Mouse (Mus musculus): Measurements from ENCODE around the gene Jaml. TPM values are rescaled to one million over a fixed set of nuclear protein-coding genes. Genes with fewer than 3 reads are reported as not detected.

Gene Jaml
- total RNA-seq, 1 experiment from 2014 or later: 5.8 TPM

- ATAC-seq (replicated peaks; ENCODE audit: insufficient number of reproducible peaks, low FRiP score, low TSS enrichment, poor library complexity, severe bottlenecking): no peak
Observed at GRCm38 (mm10) chr9:45117741-45118431, 38.9 kb downstream of the Jaml start, which contains the start of gene Scn2b. Gene Scn2b, plus strand, starts transcription at chr9:45117782.

- ATAC-seq (replicated peaks; ENCODE audit: insufficient number of reproducible peaks, low FRiP score, low TSS enrichment, poor library complexity, severe bottlenecking): no peak
Observed at GRCm38 (mm10) chr9:45118552-45118951, 39.6 kb downstream of the Jaml start.

- no peak for ATAC-seq (replicated peaks; ENCODE audit: insufficient number of reproducible peaks, low FRiP score, low TSS enrichment, poor library complexity, severe bottlenecking)
Observed at GRCm38 (mm10) chr9:45119316-45119953, 40.5 kb downstream of the Jaml start.

GRCm38 (mm10) chr9:45119954-45120530 is 41.1 kb downstream of the Jaml start:
- ATAC-seq (replicated peaks; ENCODE audit: insufficient number of reproducible peaks, low FRiP score, low TSS enrichment, poor library complexity, severe bottlenecking): no peak

- ATAC-seq (replicated peaks; ENCODE audit: insufficient number of reproducible peaks, low FRiP score, low TSS enrichment, poor library complexity, severe bottlenecking): no peak
Observed at GRCm38 (mm10) chr9:45120567-45120966, 41.6 kb downstream of the Jaml start.

- ATAC-seq (replicated peaks; ENCODE audit: insufficient number of reproducible peaks, low FRiP score, low TSS enrichment, poor library complexity, severe bottlenecking): no peak
Observed at GRCm38 (mm10) chr9:45121001-45121400, 42.0 kb downstream of the Jaml start.

- peak; percentile 76 for ATAC-seq (replicated peaks; ENCODE audit: insufficient number of reproducible peaks, low FRiP score, low TSS enrichment, poor library complexity, severe bottlenecking)
Observed at GRCm38 (mm10) chr9:45121769-45122168, 42.8 kb downstream of the Jaml start.

GRCm38 (mm10) chr9:45122209-45122761 is 43.3 kb downstream of the Jaml start:
- peak; percentile 66 for ATAC-seq (replicated peaks; ENCODE audit: insufficient number of reproducible peaks, low FRiP score, low TSS enrichment, poor library complexity, severe bottlenecking)

- no peak for ATAC-seq (replicated peaks; ENCODE audit: insufficient number of reproducible peaks, low FRiP score, low TSS enrichment, poor library complexity, severe bottlenecking)
Observed at GRCm38 (mm10) chr9:45125211-45125610, 46.2 kb downstream of the Jaml start.

GRCm38 (mm10) chr9:45126941-45127340 is 48.0 kb downstream of the Jaml start:
- ATAC-seq (replicated peaks; ENCODE audit: insufficient number of reproducible peaks, low FRiP score, low TSS enrichment, poor library complexity, severe bottlenecking): no peak

GRCm38 (mm10) chr9:45130119-45130518 is 51.1 kb downstream of the Jaml start:
- ATAC-seq (replicated peaks; ENCODE audit: insufficient number of reproducible peaks, low FRiP score, low TSS enrichment, poor library complexity, severe bottlenecking): no peak

- peak; percentile 69 for ATAC-seq (replicated peaks; ENCODE audit: insufficient number of reproducible peaks, low FRiP score, low TSS enrichment, poor library complexity, severe bottlenecking)
Observed at GRCm38 (mm10) chr9:45133484-45134310, 54.7 kb downstream of the Jaml start.

- no peak for ATAC-seq (replicated peaks; ENCODE audit: insufficient number of reproducible peaks, low FRiP score, low TSS enrichment, poor library complexity, severe bottlenecking)
Observed at GRCm38 (mm10) chr9:45136442-45137169, 57.6 kb downstream of the Jaml start.

- no peak for ATAC-seq (replicated peaks; ENCODE audit: insufficient number of reproducible peaks, low FRiP score, low TSS enrichment, poor library complexity, severe bottlenecking)
Observed at GRCm38 (mm10) chr9:45138191-45139032, 59.4 kb downstream of the Jaml start, which contains the start of gene Scn4b. Gene Scn4b, plus strand, starts transcription at chr9:45138395.

- ATAC-seq (replicated peaks; ENCODE audit: insufficient number of reproducible peaks, low FRiP score, low TSS enrichment, poor library complexity, severe bottlenecking): no peak
Observed at GRCm38 (mm10) chr9:45139082-45139481, 60.1 kb downstream of the Jaml start.

- ATAC-seq (replicated peaks; ENCODE audit: insufficient number of reproducible peaks, low FRiP score, low TSS enrichment, poor library complexity, severe bottlenecking): no peak
Observed at GRCm38 (mm10) chr9:45140945-45141344, 62.0 kb downstream of the Jaml start.

GRCm38 (mm10) chr9:45142686-45143085 is 63.7 kb downstream of the Jaml start:
- ATAC-seq (replicated peaks; ENCODE audit: insufficient number of reproducible peaks, low FRiP score, low TSS enrichment, poor library complexity, severe bottlenecking): no peak

Measured in monocyte, adult 5-6 weeks (primary cell).